Mouse (Mus musculus) C2C12 (cell line): ENCODE measurements around the gene Ube3c.

Experiments
- CEBPB ChIP-seq: IDR thresholded peaks from one replicate; pipeline ENCODE4 v1.6.1; 2011; ENCODE audit warnings: low read depth, mild to moderate bottlenecking, control low read depth, moderate library complexity
- CTCF ChIP-seq: IDR thresholded peaks from one replicate; pipeline ENCODE4 v1.5.1; 2011; ENCODE audit not compliant: control insufficient read depth, insufficient read depth, insufficient read length
- FOSL1 ChIP-seq: IDR thresholded peaks from one replicate; pipeline ENCODE4 v1.8.0; 2011; ENCODE audit warnings: mild to moderate bottlenecking, low read length; ENCODE audit not compliant: poor library complexity, insufficient read depth, severe bottlenecking
- MAX ChIP-seq: IDR thresholded peaks from one replicate; pipeline ENCODE4 v1.6.1; 2011; ENCODE audit warnings: mild to moderate bottlenecking, control low read depth
- MYOD1 ChIP-seq: IDR thresholded peaks from one replicate; pipeline ENCODE4 v1.6.1; 2011; ENCODE audit warnings: low read depth; ENCODE audit not compliant: control insufficient read depth, insufficient read length
- MYOG ChIP-seq: IDR thresholded peaks from one replicate; pipeline ENCODE4 v1.6.1; 2011; ENCODE audit not compliant: control insufficient read depth, insufficient read length; ENCODE audit errors: extremely low read depth
- USF1 ChIP-seq: IDR thresholded peaks from one replicate; pipeline ENCODE4 v1.6.1; 2011; ENCODE audit warnings: low read depth, mild to moderate bottlenecking, control low read depth, moderate library complexity

- TF ChIP-seq CTCF (no peak), CEBPB (no peak), MYOG (no peak), USF1 (no peak), MAX (no peak), MYOD1 (no peak), FOSL1 (no peak)
Observed at GRCm38 (mm10) chr5:29707241-29707640, 138.2 kb downstream of the Ube3c start.
